Mouse (Mus musculus) midbrain, postnatal 0 days (tissue): ENCODE measurements around the gene Men1. TPM values are rescaled to one million over a fixed set of nuclear protein-coding genes. Genes with fewer than 3 reads are reported as not detected.

ENCODE experiments used
- ATAC-seq: fragments of 200-750 bp; cut with Nextera tagmentation; 2 replicates; pipeline ENCODE4 v1.8.0; 2017; ENCODE audit warnings: moderate number of reproducible peaks, mild to moderate bottlenecking, moderate TSS enrichment, moderate library complexity; ENCODE audit not compliant: low FRiP score
- DNase-seq: peaks from one replicate; pipeline ENCODE4 v3.0.0-alpha.2; 2015; ENCODE audit warnings: low spot score
- H3K27ac ChIP-seq: fragments of 300-500 bp; sonication (generic); 2 replicates; pipeline ENCODE4 v1.5.1; 2014; ENCODE audit warnings: low read depth, mild to moderate bottlenecking, low read length, mixed read lengths
- H3K27me3 ChIP-seq: fragments of 300-500 bp; sonication (generic); 2 replicates; pipeline ENCODE4 v1.6.1; 2014; ENCODE audit warnings: low read length, control low read depth, mixed read lengths; ENCODE audit not compliant: insufficient read depth
- H3K36me3 ChIP-seq: fragments of 300-500 bp; sonication (generic); 2 replicates; pipeline ENCODE4 v1.6.1; 2014; ENCODE audit warnings: low read length, control low read depth, mixed read lengths; ENCODE audit not compliant: insufficient read depth
- H3K4me1 ChIP-seq: fragments of 300-500 bp; sonication (generic); 2 replicates; pipeline ENCODE4 v1.6.1; 2014; ENCODE audit warnings: mild to moderate bottlenecking, control low read depth, antibody characterized with exemption, low read length, mixed read lengths; ENCODE audit not compliant: insufficient read depth
- H3K4me2 ChIP-seq: fragments of 300-500 bp; sonication (generic); 2 replicates; pipeline ENCODE4 v1.6.1; 2014; ENCODE audit warnings: low read depth, mild to moderate bottlenecking, low read length, mixed read lengths; ENCODE audit not compliant: poor library complexity, severe bottlenecking
- H3K4me3 ChIP-seq: fragments of 300-500 bp; sonication (generic); 2 replicates; pipeline ENCODE4 v1.5.1; 2014; ENCODE audit warnings: low read depth, mild to moderate bottlenecking, low read length, moderate library complexity
- H3K9ac ChIP-seq: fragments of 300-500 bp; sonication (generic); replicated peaks from 2 replicates; pipeline ENCODE4 v1.6.1; 2014; ENCODE audit warnings: mild to moderate bottlenecking, low read length, moderate library complexity, mixed read lengths; ENCODE audit not compliant: poor library complexity, severe bottlenecking
- H3K9me3 ChIP-seq: fragments of 300-500 bp; sonication (generic); 2 replicates; pipeline ENCODE4 v1.6.1; 2016; ENCODE audit warnings: low read length, control low read depth
- CTCF ChIP-seq: IDR thresholded peaks from 2 replicates; pipeline ENCODE4 v1.5.1; 2016; ENCODE audit warnings: antibody characterized with exemption, mild to moderate bottlenecking
- WGBS: fragments of 180-500 bp; shearing (Covaris S2); extraction: QIAGEN DNeasy Blood & Tissue Kit; methylation state at CpG from one replicate; pipeline ENCODE4 v1.1.7; 2014; 5-methylcytosine and 5-hydroxymethylcytosine counted together
- polyA plus RNA-seq: library from polyadenylated mRNA; unstranded; fragments of >200 nt; fragmentation: Nextera tagmentation; extraction: Ambion mirVana; gene quantifications from 2 replicates; pipeline ENCODE4 v1.2.1, GENCODE M21; 2015
- total RNA-seq: library from RNA; depleted of rRNA; stranded (reverse); fragments of >200 nt; gene quantifications from 2 replicates; pipeline ENCODE4 v1.2.3, GENCODE M21; 2014

The Men1 gene
- total and polyA plus RNA-seq, 2 experiments from 2014 or later, result 56.8 to 85.6 TPM

DNA sequence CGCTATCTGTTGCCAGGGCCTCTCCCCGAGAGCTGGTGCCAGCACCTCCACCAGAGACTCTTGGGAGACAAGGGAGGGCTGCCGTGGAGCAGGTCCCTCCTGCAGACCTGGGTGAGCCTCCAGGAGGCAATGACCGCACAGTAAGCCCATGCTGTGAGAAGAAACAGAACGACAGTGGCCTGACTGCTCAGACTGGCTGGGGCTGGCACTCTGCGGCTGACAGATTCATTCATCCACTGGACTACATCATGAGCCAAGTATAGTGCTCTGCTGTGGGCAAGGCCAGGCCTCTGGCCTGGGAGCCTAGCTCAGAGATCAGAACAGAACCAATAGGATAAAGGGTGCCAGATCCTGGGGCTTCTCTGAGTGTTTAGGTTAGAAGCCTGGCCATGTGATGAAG is 30.9 kb upstream of the Men1 start:
- H3K9ac ChIP-seq, result no peak overlapping the region
- no peaks in the 10 kb centered on the region for H3K9me3 ChIP-seq
- DNase-seq, result no peak
- 81% methylated on average over 6 of the region's 6 CpGs for WGBS
- no peak overlapping the region for H3K4me2 ChIP-seq
- TF ChIP-seq CTCF, result no peak
- H3K4me1 ChIP-seq, result no peaks in the 10 kb centered on the region
- no peak overlapping the region for H3K27ac ChIP-seq
- peaks cover 12% of the 10 kb centered on the region for H3K36me3 ChIP-seq
- H3K4me3 ChIP-seq, result no peak overlapping the region
- no peak for ATAC-seq
- H3K27me3 ChIP-seq, result no peaks in the 10 kb centered on the region

DNA sequence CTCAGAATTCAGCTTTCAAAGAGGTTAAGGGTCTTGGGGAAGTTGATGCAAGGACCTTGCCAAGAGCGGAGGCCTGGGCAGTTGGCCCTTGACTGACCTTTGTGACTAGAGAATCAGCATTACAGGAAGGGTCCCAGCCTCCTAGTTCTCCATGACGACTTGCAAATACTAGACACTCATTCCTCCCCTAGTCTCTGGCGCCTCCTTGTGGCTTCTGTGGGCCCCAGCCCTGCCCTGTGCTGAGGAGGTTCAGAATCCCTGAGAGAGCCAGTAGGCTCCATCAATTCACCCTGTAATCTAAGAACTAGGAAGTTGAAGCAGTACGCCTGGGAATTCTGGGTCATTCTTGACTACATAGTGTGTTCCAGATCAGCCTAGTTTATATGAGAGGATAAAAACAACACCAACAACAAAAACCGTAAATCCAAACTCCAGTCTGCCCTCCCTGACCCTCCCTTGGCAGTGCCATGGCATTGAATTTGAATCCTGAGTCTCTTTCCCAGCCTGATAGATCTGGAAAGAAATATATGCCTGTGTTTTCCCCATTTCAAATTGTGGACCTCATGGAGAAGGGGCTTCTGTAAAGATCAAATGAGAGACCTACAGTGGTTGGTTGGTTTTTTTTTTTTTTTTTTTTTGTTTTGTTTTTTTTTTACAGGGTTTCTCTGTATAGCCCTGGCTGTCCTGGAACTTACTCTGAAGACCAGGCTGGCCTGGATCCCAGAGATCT is 29.8 kb upstream of the Men1 start:
- no peaks in the 10 kb centered on the region for H3K4me1 ChIP-seq
- H3K27ac ChIP-seq, result no peak overlapping the region
- H3K4me2 ChIP-seq, result no peak overlapping the region
- TF ChIP-seq CTCF, result peak; percentile 83
- no peaks in the 10 kb centered on the region for H3K27me3 ChIP-seq
- ATAC-seq (0 out of 2 replicates have a peak, but pooled peaks have one; percentile 43), DNase-seq (peak; percentile 82)
- peaks cover 5% of the 10 kb centered on the region; the same call in 1 of the 2 replicates for H3K36me3 ChIP-seq
- H3K4me3 ChIP-seq, result no peak overlapping the region
- 27% methylated on average over 5 of the region's 5 CpGs for WGBS
- H3K9me3 ChIP-seq, result no peaks in the 10 kb centered on the region
- no peak overlapping the region for H3K9ac ChIP-seq

DNA sequence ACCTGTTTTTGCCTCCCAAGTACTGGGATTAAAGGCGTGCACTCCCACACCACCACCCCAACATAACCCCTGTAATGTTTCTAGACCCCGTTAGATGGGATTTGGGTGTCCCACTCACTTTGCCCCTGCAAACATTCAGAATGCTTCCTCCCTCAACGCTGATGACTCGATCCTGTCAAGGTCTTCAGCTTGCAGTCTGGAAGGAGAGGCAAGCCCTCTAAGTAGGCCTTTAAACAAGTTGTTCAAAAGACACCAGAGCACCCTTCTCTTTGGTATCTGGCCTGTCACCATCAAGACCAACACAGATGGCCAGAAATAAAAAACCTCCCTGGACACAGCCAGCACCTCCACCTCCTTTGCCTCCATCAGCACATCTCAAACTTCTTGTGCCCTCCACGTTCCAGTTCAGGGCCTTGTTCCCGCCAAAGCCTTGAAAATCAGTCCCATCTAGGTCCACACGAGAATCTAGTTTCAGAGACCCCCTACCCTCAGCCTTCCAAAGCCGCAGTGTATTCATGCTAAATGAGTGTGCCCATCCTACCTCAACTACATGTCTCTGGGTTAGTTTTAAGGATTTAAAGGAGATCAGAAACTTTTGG is 29.2 kb upstream of the Men1 start:
- peak overlapping the region; percentile 45 for H3K4me3 ChIP-seq
- TF ChIP-seq CTCF, result no peak
- peak overlapping the region; percentile 59 for H3K4me2 ChIP-seq
- no peak overlapping the region for H3K27ac ChIP-seq
- peak overlapping the region; percentile 62; the same call in 1 of the 2 replicates for H3K9ac ChIP-seq
- ATAC-seq (no peak), DNase-seq (no peak)
- no peaks in the 10 kb centered on the region for H3K36me3 ChIP-seq
- WGBS, result 64% methylated on average over 8 of the region's 8 CpGs
- H3K4me1 ChIP-seq, result no peaks in the 10 kb centered on the region
- no peaks in the 10 kb centered on the region for H3K27me3 ChIP-seq
- H3K9me3 ChIP-seq, result no peaks in the 10 kb centered on the region

DNA sequence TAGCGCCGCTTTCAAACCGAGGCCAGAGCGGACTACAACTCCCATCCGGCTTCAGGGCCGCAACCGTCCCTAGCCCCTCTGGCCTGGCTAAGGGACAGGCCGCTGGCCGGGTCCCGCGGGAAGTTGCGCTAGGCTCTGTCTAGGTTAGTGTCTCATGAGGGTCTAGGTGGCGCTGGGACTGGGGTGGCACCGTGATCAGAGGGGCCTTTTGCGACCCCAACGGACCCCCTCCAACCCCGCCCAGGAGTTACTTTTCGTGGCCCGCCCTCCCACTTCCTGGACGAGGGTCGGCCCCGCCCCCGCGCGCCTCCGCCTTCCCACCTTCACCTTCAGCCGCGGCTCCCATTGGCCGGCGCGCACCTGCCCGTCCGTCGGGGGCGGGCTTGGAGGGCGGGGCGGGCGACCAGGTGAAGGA is 28.6 kb upstream of the Men1 start, which contains the start of gene Cdc42bpg:
Gene Cdc42bpg, plus strand, starts transcription at position 320 of the 415 bp plus-strand sequence.
- Histone ChIP-seq H3K4me1 (no peaks in the 10 kb centered on the region), H3K4me2 (peak within 1 kb of the TSS; percentile 59), H3K27me3 (no peaks in the 10 kb centered on the region), H3K27ac (no peak within 1 kb of the TSS), H3K9ac (peak within 1 kb of the TSS; percentile 62), H3K9me3 (no peaks in the 10 kb centered on the region), H3K36me3 (no peaks in the 10 kb centered on the region), H3K4me3 (peak within 1 kb of the TSS; percentile 45)
- TF ChIP-seq CTCF, result no peak
- DNase-seq (peak; percentile 68), ATAC-seq (peak; percentile 53; the same call in 1 of the 2 replicates)
- WGBS, result under 1% methylated on average over 33 of the region's 38 CpGs

DNA sequence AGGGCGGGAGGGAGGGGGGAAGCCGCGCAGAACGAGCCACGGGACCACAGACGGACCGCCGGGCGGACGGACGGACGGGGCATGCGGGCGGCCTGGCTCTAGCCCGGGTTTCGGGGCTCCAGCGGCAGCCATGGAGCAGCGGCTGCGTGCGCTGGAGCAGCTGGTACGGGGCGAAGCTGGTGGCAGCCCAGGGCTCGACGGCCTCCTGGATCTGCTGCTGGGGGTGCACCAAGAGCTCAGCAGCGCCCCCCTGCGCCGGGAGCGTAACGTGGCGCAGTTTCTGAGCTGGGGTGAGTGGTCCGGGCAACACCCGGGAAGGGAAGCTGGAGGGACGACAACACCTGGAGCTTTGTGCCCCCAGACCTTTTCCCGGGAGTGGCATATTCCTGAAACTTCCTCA is 28.2 kb upstream of the Men1 start:
- H3K27ac ChIP-seq, result no peak overlapping the region
- WGBS, result under 1% methylated on average over 34 of the region's 34 CpGs

More for the DNA sequence above, 28.2 kb upstream of the Men1 start:
- Histone ChIP-seq H3K4me2 (peak overlapping the region; percentile 59), H3K36me3 (no peaks in the 10 kb centered on the region), H3K4me1 (no peaks in the 10 kb centered on the region), H3K9ac (peak overlapping the region; percentile 62), H3K9me3 (no peaks in the 10 kb centered on the region), H3K4me3 (peak overlapping the region; percentile 45), H3K27me3 (no peaks in the 10 kb centered on the region)
- 0 out of 2 replicates have a peak, but pooled peaks have one; percentile 27 for ATAC-seq
- TF ChIP-seq CTCF, result peak; percentile 67
- DNase-seq, result peak; percentile 60
